Mouse (Mus musculus) lung, adult 2 months (tissue): ENCODE results near the gene Pctp. TPM values are rescaled to one million over a fixed set of nuclear protein-coding genes. Genes with fewer than 3 reads are reported as not detected.
A peak's percentile ranks its signal among the peaks of the same experiment; 100 is the strongest.

Experiments
- DNase-seq: peaks from one replicate; pipeline ENCODE4 v3.0.0; 2022
- H3K4me1 ChIP-seq: fragments of 200-500 bp; 2 replicates; pipeline ENCODE4 v1.6.1; 2011; ENCODE audit warnings: low read length; ENCODE audit not compliant: control insufficient read depth, insufficient read depth
- H3K4me3 ChIP-seq: fragments of 200-500 bp; replicated peaks from 2 replicates; pipeline ENCODE3; 2011; ENCODE audit warnings: low read depth, mild to moderate bottlenecking, control low read depth, low read length; ENCODE audit errors: extremely low read depth
- CTCF ChIP-seq: fragments of 200-500 bp; IDR thresholded peaks from 2 replicates; pipeline ENCODE4 v1.5.1; 2011; ENCODE audit warnings: mild to moderate bottlenecking, low read length, control low read depth; ENCODE audit not compliant: insufficient read depth
- POLR2A ChIP-seq: fragments of 200-500 bp; IDR thresholded peaks from 2 replicates; pipeline ENCODE4 v1.6.1; 2011; ENCODE audit warnings: low read depth, mild to moderate bottlenecking, control low read depth, low read length, borderline replicate concordance; ENCODE audit errors: extremely low read depth
- WGBS: fragments of 180-500 bp; shearing (Covaris S2); methylation state at CpG from one replicate; pipeline ENCODE4 v1.1.7; 2018; 5-methylcytosine and 5-hydroxymethylcytosine counted together
- polyA plus RNA-seq: library from polyadenylated mRNA; depleted of rRNA; stranded (reverse); fragments of >200 nt; gene quantifications from 2 replicates; pipeline ENCODE4 v1.2.3, GENCODE M21; 2012

Gene Pctp
- polyA plus RNA-seq, 1 experiment, result 3.1 TPM

DNA sequence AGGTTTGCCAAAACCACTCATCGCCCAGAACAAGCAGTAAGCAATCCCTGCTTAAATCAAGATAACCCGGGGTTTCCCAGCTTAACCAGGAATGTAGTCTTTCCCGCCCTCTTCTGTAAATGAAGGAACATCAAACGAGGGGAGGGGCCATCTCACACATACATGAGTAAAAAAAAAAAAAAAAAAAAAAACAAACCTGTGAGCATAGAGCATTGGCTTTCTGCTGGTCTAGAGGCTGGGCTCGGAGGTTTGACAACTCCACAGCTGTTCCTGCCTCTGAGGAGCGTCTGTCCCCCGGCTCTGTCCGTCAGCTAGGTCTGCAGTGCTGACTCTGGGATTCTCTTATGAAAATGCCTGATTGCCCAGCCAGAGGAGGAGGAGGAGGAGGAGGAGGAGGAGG, 30.1 kb upstream of the Pctp start:
- Histone ChIP-seq H3K4me1 (peaks cover 6% of the 10 kb centered on the region; the same call in 1 of the 2 replicates), H3K4me3 (peak overlapping the region; percentile 84)
- 11% methylated on average over 8 of the region's 8 CpGs for WGBS
- DNase-seq, result no peak
- TF ChIP-seq POLR2A (peak; percentile 86; the same call in 1 of the 2 replicates), CTCF (no peak)

DNA sequence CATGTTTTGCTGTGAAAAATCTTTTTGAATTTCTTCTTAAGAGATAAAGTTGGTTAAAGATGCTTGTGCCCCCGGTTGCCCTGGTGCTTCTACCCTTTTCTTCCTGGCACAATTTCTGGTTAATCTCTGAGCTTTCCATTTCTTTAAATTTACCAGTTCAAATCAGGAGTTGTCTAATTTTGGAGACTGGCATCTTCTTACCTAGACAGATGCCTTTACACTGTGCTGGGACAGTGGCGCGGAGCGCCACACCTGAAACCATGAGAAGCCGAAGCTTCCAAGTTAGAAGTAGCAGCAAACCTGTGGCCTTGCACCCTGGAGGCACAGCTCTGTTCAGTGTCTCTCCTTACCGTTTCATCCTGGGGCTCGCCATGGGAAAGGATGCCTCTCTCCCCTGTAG, 28.4 kb upstream of the Pctp start:
- DNase-seq, result no peak
- peak overlapping the region; percentile 84 for H3K4me3 ChIP-seq
- WGBS, result 29% methylated on average over 7 of the region's 7 CpGs
- TF ChIP-seq CTCF (no peak), POLR2A (peak; percentile 40; the same call in 1 of the 2 replicates)
- H3K4me1 ChIP-seq, result peaks cover 6% of the 10 kb centered on the region; the same call in 1 of the 2 replicates

- H3K4me3 ChIP-seq, result peak overlapping the region; percentile 84
- H3K4me1 ChIP-seq, result peaks cover 6% of the 10 kb centered on the region; the same call in 1 of the 2 replicates
- under 1% methylated on average over 15 of the region's 15 CpGs for WGBS
- TF ChIP-seq CTCF, result no peak
- peak; percentile 91; the same call in 1 of the 2 replicates for TF ChIP-seq POLR2A
- DNase-seq, result no peak
These were observed 27.9 kb upstream of the Pctp start for GRCm38 (mm10) chr11:90030557-90030956.

DNA sequence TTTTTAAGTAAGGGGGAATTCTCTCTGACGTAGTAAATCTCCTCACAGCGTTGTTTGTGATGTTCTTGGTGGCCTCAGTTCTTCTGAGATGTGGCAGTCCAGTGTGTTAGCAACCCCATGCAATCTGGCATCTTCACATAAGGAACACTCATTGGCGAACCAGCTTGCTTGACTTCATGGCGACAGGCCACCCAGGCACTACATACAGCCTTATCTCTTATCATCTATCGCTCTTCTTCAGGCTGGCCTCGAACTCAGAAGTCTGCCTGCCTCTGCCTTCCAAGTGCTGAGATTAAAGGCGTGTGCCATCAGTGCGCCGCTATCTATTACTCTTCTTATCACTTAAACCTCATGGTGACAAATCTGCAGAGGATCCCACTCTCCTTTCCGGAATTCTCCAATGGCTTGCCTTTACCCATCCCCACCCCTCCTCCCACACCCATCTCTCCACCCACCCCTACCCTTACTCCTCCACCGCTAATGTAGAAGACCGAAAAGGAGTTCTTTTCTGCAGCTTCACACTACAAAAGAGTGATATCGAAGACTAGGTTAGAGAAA, 27.2 kb upstream of the Pctp start, which contains the start of gene Tmem100:
Tmem100 (plus strand) TSS at position 508 of the 558 bp plus-strand sequence.
- DNase-seq, result no peak
- H3K4me3 ChIP-seq, result peak within 1 kb of the TSS; percentile 84
- WGBS, result 28% methylated on average over 13 of the region's 13 CpGs
- TF ChIP-seq POLR2A (0 out of 2 replicates have a peak, but pooled peaks have one; percentile 1), CTCF (no peak)
- H3K4me1 ChIP-seq, result peaks cover 6% of the 10 kb centered on the region; the same call in 1 of the 2 replicates

GRCm38 (mm10) chr11:90029354-90029753, 26.7 kb upstream of the Pctp start:
- peaks cover 6% of the 10 kb centered on the region; the same call in 1 of the 2 replicates for H3K4me1 ChIP-seq
- TF ChIP-seq POLR2A (peak; percentile 43; the same call in 1 of the 2 replicates), CTCF (no peak)
- WGBS, result 7% methylated on average over 10 of the region's 10 CpGs
- DNase-seq, result peak; percentile 49
- H3K4me3 ChIP-seq, result peak overlapping the region; percentile 84

DNA sequence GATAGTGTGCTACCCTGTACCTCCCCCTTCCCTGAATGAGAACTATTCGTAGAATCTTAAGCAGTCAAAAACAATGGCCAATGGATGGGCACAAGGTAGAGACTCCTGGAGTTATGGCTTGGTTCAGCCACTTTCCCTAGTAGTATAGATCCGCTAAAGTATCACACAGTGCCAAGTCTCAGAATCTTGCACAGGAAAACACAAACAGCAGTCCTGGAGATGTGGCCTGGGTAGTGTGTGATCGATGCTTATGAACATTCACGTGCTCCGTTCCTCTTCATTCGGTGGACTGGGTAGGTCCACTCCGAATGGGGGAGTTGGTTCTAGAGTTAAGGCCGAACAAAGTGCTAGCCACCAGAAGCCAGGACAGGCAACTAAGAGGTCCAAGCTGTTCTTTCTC, 26.1 kb upstream of the Pctp start:
- Histone ChIP-seq H3K4me3 (no peak overlapping the region), H3K4me1 (peaks cover 6% of the 10 kb centered on the region; the same call in 1 of the 2 replicates)
- TF ChIP-seq POLR2A (no peak), CTCF (no peak)
- WGBS, result 77% methylated on average over 8 of the region's 8 CpGs
- no peak for DNase-seq

- Histone ChIP-seq H3K4me1 (peaks cover 6% of the 10 kb centered on the region; the same call in 1 of the 2 replicates), H3K4me3 (no peak overlapping the region)
- 64% methylated on average over 7 of the region's 7 CpGs for whole genome bisulfite sequencing
- no peak for TF ChIP-seq POLR2A
- TF ChIP-seq CTCF, result no peak
- DNase-seq, result no peak
These were observed 24.5 kb upstream of the Pctp start for GRCm38 (mm10) chr11:90027216-90027615.

- no peak for TF ChIP-seq POLR2A
- TF ChIP-seq CTCF, result no peak
- H3K4me3 ChIP-seq, result no peak overlapping the region
- WGBS, result 70% methylated on average over 5 of the region's 5 CpGs
- DNase-seq, result no peak
- H3K4me1 ChIP-seq, result peaks cover 6% of the 10 kb centered on the region; the same call in 1 of the 2 replicates
These were observed 24.1 kb upstream of the Pctp start for GRCm38 (mm10) chr11:90026802-90027174.

DNA sequence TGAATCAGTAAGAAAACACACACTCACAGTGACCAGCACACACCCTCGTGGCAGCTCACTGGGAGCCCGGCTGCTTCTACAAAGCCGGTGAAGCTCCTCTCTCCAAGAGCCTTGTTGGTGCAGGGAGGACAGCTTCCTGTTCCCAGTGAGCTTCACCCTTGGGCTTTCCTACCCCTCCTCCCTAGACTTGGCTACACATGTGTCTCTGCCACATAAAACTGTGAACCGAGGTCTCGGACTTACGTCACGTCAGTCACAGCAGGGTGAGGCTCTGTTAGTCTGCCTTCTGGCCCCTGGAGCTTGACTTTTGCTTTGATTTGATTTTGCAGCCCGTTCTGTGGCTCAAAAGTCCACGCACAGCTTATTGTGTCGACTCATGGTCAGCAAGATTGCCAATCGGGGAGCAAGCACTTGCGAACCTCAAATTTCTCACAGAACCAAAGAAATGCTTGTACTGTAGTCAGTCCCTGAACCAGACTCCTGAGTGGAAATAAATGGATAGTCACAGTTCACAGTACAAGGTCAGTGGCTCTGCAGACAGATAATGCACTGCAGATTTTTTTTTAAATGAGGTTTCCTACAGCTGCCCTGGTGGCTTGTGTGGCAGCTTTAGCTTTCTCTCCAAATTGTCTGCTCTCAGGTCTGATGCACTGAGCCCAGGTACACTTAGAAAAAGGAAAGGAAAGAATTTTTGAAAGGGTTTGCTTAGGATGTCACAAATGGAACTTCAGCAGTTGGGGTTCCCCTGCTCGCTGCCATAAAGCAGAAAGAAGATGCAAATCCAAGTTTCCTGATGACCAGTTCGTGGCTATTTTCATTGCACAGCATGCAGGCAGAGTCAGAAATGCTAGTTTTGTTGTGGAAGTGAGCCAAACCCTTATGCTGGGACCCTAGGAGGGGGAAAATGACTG, 23.5 kb upstream of the Pctp start:
- Histone ChIP-seq H3K4me3 (no peak overlapping the region), H3K4me1 (peaks cover 6% of the 10 kb centered on the region; the same call in 1 of the 2 replicates)
- no peak for DNase-seq
- WGBS, result 45% methylated on average over 14 of the region's 14 CpGs
- no peak for TF ChIP-seq CTCF
- 0 out of 2 replicates have a peak, but pooled peaks have one; percentile 10 for TF ChIP-seq POLR2A

DNA sequence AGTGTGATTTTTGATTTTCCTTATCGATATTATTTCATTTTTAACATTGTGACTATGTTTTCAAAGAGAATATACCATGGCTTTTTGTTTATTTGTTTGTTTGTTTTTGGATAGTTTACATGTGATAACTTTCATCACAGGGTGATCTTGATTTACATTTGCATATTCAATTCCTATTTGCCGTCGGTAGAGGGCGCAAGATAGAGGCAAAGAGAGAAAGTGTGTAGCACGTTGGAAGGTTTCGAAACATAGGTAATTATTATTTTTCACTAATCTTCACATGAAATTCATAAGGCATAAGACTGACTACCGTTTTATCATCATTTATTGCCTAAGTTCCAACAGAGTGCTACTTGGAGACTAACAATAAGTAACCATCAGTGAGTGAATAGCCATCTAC, 16.5 kb upstream of the Pctp start:
- DNase-seq, result no peak
- H3K4me3 ChIP-seq, result no peak overlapping the region
- 12% methylated on average over 7 of the region's 7 CpGs for WGBS
- no peaks in the 10 kb centered on the region; the same call in 1 of the 2 replicates for H3K4me1 ChIP-seq
- TF ChIP-seq CTCF (peak; percentile 11; the same call in 1 of the 2 replicates), POLR2A (no peak)
